In the genomic region with DNA sequence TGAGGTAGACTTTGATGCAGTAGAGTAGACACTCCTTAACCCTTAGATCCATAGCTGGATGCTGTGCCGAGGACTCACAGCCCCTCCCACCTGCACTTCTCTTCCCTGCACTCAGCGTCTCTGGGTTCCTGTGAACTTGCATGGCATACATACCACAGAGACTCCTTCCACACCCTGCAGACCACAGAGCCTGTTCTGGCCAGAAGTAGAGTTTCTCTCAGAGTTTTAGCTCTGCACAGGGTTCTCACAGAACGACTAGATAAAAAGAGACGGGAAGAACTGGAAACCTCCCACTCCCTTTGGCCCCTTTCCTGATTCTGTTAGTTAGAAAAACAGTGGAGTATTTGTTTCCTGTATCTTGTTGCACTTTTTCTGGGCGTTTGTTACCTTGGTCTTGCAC, we compare ENCODE assay signal across 18 mouse cellular contexts. TPM values are rescaled to one million over a fixed set of nuclear protein-coding genes. Genes with fewer than 3 reads are reported as not detected.
DNase-seq lines count a peak whose midpoint lies in the region; ATAC-seq and TF ChIP-seq lines count a peak whose summit lies in the region.
"Had no signal": no experiment of that assay in that cellular context is flagged by ENCODE, and none has a peak within 500 bp of the region (broad histone marks: within the 10 kb centered on the region; RNA-seq: fewer than 3 reads in every experiment).

No protein-coding gene starts in this region.

- ATAC-seq in heart, embryonic 11.5 days (replicated peaks; ENCODE audit: insufficient number of reproducible peaks, low FRiP score, low TSS enrichment) = peak; percentile 41; the same call in 1 of the 2 replicates
- 0 out of 2 replicates have a peak, but pooled peaks have one; percentile 16 for ATAC-seq in lung, embryonic 14.5 days (ENCODE audit: insufficient read depth)
- ATAC-seq in granulocyte monocyte progenitor cell, adult 5-6 weeks (replicated peaks; ENCODE audit: poor library complexity, severe bottlenecking) = peak; percentile 26; the same call in 1 of the 2 replicates
- ATAC-seq: forebrain, embryonic 15.5 days; hindbrain, postnatal 0 days had no signal

- DNase-seq in heart, adult 8-10 months (ENCODE audit: low spot score) = no peak
- DNase-seq in lung, embryonic 14.5 days = no peak
- no peak for DNase-seq in lung, postnatal 14 days
- no peak for DNase-seq in midbrain, embryonic 10.5 days (ENCODE audit: low spot score)
- no peak for DNase-seq in thymus, postnatal 0 days (ENCODE audit: low spot score)
- DNase-seq: adrenal gland, postnatal 36 days; cerebellum, postnatal 25 days; gastrocnemius, postnatal 14 days; kidney, postnatal 14 days; left cerebral cortex, postnatal 4 days had no signal

- H3K4me3 ChIP-seq in heart, embryonic 11.5 days (ENCODE audit: low read depth, low read length) = no peak overlapping the region
- no peak overlapping the region for H3K4me3 ChIP-seq in lung, embryonic 14.5 days (ENCODE audit: low read depth, low read length)
- H3K4me3 ChIP-seq in megakaryocyte, embryonic 14.5 days (replicated peaks) = peak overlapping the region; percentile 86
- no peak overlapping the region for H3K4me3 ChIP-seq in midbrain, embryonic 10.5 days
- H3K4me3 ChIP-seq: embryonic facial prominence, embryonic 13.5 days; forebrain, embryonic 15.5 days; midbrain, embryonic 12.5 days had no signal

- H3K36me3 ChIP-seq in heart, embryonic 11.5 days (ENCODE audit: control insufficient read depth, insufficient read depth, low read length) = no peaks in the 10 kb centered on the region
- H3K36me3 ChIP-seq in lung, embryonic 14.5 days (ENCODE audit: insufficient read depth) = 0 out of 2 replicates have a peak, but pooled peaks cover 3% of the 10 kb centered on the region
- H3K36me3 ChIP-seq in megakaryocyte, embryonic 14.5 days (replicated peaks; ENCODE audit: low read length) = peaks cover 79% of the 10 kb centered on the region
- H3K36me3 ChIP-seq in midbrain, embryonic 10.5 days = peaks cover 12% of the 10 kb centered on the region
- H3K36me3 ChIP-seq: embryonic facial prominence, embryonic 13.5 days; forebrain, embryonic 15.5 days; midbrain, embryonic 12.5 days had no signal

- 0 out of 2 replicates have a peak overlapping the region, but pooled peaks have one; percentile 1 for H3K4me2 ChIP-seq in heart, embryonic 11.5 days
- no peak overlapping the region for H3K4me2 ChIP-seq in lung, embryonic 14.5 days
- H3K4me2 ChIP-seq: embryonic facial prominence, embryonic 13.5 days; forebrain, embryonic 15.5 days; midbrain, embryonic 12.5 days had no signal

- peak overlapping the region; percentile 17; the same call in 1 of the 2 replicates for H3K27ac ChIP-seq in heart, embryonic 11.5 days (ENCODE audit: low read depth, low read length)
- peak overlapping the region; percentile 14; the same call in 1 of the 2 replicates for H3K27ac ChIP-seq in lung, embryonic 14.5 days (ENCODE audit: low read depth)
- no peak overlapping the region for H3K27ac ChIP-seq in midbrain, embryonic 10.5 days (replicated peaks)
- H3K27ac ChIP-seq: embryonic facial prominence, embryonic 13.5 days; forebrain, embryonic 15.5 days; hindbrain, postnatal 0 days; liver, embryonic 14.5 days; midbrain, embryonic 12.5 days had no signal

- peaks cover 28% of the 10 kb centered on the region for H3K4me1 ChIP-seq in heart, embryonic 11.5 days (ENCODE audit: control insufficient read depth, insufficient read depth, low read length)
- 0 out of 2 replicates have a peak, but pooled peaks cover 10% of the 10 kb centered on the region for H3K4me1 ChIP-seq in lung, embryonic 14.5 days (ENCODE audit: insufficient read depth)
- peaks cover 92% of the 10 kb centered on the region for H3K4me1 ChIP-seq in megakaryocyte, embryonic 14.5 days
- no peaks in the 10 kb centered on the region for H3K4me1 ChIP-seq in midbrain, embryonic 10.5 days
- H3K4me1 ChIP-seq: forebrain, embryonic 15.5 days had no signal

- H3K9ac ChIP-seq in heart, embryonic 11.5 days (ENCODE audit: low read depth, low read length) = no peak overlapping the region
- H3K9ac ChIP-seq in lung, embryonic 14.5 days = no peak overlapping the region
- H3K9ac ChIP-seq: embryonic facial prominence, embryonic 13.5 days; forebrain, embryonic 15.5 days; liver, embryonic 14.5 days; midbrain, embryonic 12.5 days had no signal

- TF ChIP-seq CTCF in lung, embryonic 14.5 days (IDR thresholded peaks at IDR 0.05; ENCODE audit: low read depth) = no peak

- 23% methylated on average over 5 of the region's 5 CpGs for WGBS in heart, embryonic 11.5 days (ENCODE audit: insufficient replicate concordance)
- 32% methylated on average over 5 of the region's 5 CpGs for WGBS in lung, embryonic 14.5 days
- WGBS in midbrain, embryonic 10.5 days = 71% methylated on average over 5 of the region's 5 CpGs

- H3K9me3 ChIP-seq in heart, embryonic 11.5 days (replicated peaks; ENCODE audit: control insufficient read depth, low read length) = no peaks in the 10 kb centered on the region
- H3K9me3 ChIP-seq in lung, embryonic 14.5 days (ENCODE audit: low read depth, low read length) = no peaks in the 10 kb centered on the region
- H3K9me3 ChIP-seq in megakaryocyte, embryonic 14.5 days = no peaks in the 10 kb centered on the region
- H3K9me3 ChIP-seq in midbrain, embryonic 10.5 days (replicated peaks) = no peaks in the 10 kb centered on the region
- H3K9me3 ChIP-seq: embryonic facial prominence, embryonic 13.5 days; forebrain, embryonic 15.5 days; midbrain, embryonic 12.5 days had no signal

- no peaks in the 10 kb centered on the region for H3K27me3 ChIP-seq in heart, embryonic 11.5 days (ENCODE audit: control insufficient read depth, insufficient read depth, low read length)
- H3K27me3 ChIP-seq in lung, embryonic 14.5 days (ENCODE audit: insufficient read depth, low read length) = no peaks in the 10 kb centered on the region
- no peaks in the 10 kb centered on the region for H3K27me3 ChIP-seq in megakaryocyte, embryonic 14.5 days (replicated peaks)
- no peaks in the 10 kb centered on the region for H3K27me3 ChIP-seq in midbrain, embryonic 10.5 days (ENCODE audit: low read depth, poor library complexity, severe bottlenecking)
- H3K27me3 ChIP-seq: embryonic facial prominence, embryonic 13.5 days; forebrain, embryonic 15.5 days; midbrain, embryonic 12.5 days had no signal

RNA-seq across cellular contexts. Expression of gene Rap2a, which starts 18.0 kb away (rescaled TPM):
- 13.8 and 15.1 TPM in 2 replicates for polyA plus RNA-seq in heart, embryonic 11.5 days (2014; fragmentation: Nextera tagmentation; extraction: Ambion mirVana)
- total RNA-seq in heart, adult 8-10 months (2022) = 10 to 100 TPM in 3 of 4 experiments, 1 to 10 TPM in 1; 9.2 to 11.0 (median 10.6) TPM
- polyA plus RNA-seq in lung, embryonic 14.5 days (2014; fragmentation: Nextera tagmentation; extraction: Ambion mirVana) = 47.3 and 48.4 TPM in 2 replicates
- total RNA-seq in granulocyte monocyte progenitor cell, adult 5-6 weeks (2014; fragmentation: Nextera tagmentation) = 5.6 and 10.7 TPM in 2 replicates
- 6.1 and 6.3 TPM in 2 replicates for total RNA-seq in granulocyte monocyte progenitor cell, adult 5-6 weeks (2017)
- 4.3 and 19.1 TPM in 2 replicates for polyA plus RNA-seq in megakaryocyte, embryonic 14.5 days (2012; ENCODE audit: insufficient read depth, low replicate concordance)
- polyA plus RNA-seq in midbrain, embryonic 10.5 days (2016; fragmentation: Nextera tagmentation; extraction: Ambion mirVana) = 7.8 and 11.3 TPM in 2 replicates
- polyA plus RNA-seq in thymus, postnatal 0 days (2015; fragmentation: Nextera tagmentation; extraction: Ambion mirVana) = 3.9 and 5.6 TPM in 2 replicates
